Mouse (Mus musculus): ENCODE data around the gene Serpina3b.
"Not testable (repeated sequence)": the region's sequence is repeated elsewhere in the genome, so short reads cannot be mapped to it uniquely, and the experiment has no call there.

The Serpina3b gene

DNA sequence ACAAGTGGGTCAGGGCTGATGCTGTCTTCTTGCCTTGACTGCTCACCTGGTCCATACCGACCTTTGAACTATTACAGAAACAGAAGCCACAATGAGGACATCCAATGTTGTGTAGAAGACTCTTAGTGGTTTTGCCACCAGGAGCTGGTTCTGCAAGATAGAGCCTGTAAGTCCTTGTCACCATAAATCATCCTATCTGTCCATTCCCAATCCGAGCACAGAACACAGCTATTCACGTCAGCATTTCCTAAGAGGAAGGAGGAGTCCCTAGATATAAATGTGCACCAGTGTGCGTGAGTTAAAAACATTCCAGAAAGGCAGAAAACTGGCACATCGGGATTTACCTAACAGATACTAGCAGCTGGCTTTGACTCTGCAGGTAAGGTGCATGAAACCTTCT, at the start of gene Serpina3b:
Serpina3b (plus strand) TSS at position 301 of the 400 bp plus-strand sequence.
- no peak for DNase-seq (ENCODE audit: low spot score in 2 of 2)

- DNase-seq (ENCODE audit: low spot score in 2 of 2), result no peak
These were observed 37.7 kb upstream of the Serpina3b start for GRCm38 (mm10) chr12:104090119-104090518.

- DNase-seq (ENCODE audit: low spot score in 2 of 2), result no peak
These were observed 36.5 kb upstream of the Serpina3b start for GRCm38 (mm10) chr12:104091303-104091702.

- DNase-seq (ENCODE audit: low spot score in 2 of 2), result no peak
These were observed 27.0 kb upstream of the Serpina3b start, which contains the start of gene Serpina5 for GRCm38 (mm10) chr12:104100768-104101167. Gene Serpina5 (plus strand): TSS chr12:104101113.

- no peak for DNase-seq (ENCODE audit: low spot score in 2 of 2)
These were observed 21.9 kb upstream of the Serpina3b start for GRCm38 (mm10) chr12:104105847-104106246.

DNA sequence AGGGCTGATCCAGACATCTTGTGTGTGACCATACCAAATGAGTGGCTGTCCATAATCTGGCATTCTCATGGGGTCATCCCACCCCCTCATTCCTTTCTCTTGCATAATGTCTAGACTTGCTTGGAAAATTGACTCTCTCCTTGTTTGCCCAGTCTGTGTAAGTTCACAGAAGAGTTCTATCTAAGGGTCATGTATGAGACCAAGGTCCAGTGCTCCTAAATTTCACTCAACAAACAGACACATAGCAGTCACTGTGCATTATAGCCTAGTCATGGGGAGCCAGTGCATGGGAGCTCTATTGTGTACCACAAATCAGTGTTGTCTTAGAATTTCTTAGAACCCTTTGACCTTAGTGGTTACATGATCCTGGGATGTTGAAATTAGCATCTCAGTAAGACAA, 20.9 kb upstream of the Serpina3b start:
- DNase-seq (ENCODE audit: low spot score in 2 of 2), result no peak

GRCm38 (mm10) chr12:104108507-104108906, 19.3 kb upstream of the Serpina3b start:
- no peak for DNase-seq (ENCODE audit: low spot score in 2 of 2)

DNA sequence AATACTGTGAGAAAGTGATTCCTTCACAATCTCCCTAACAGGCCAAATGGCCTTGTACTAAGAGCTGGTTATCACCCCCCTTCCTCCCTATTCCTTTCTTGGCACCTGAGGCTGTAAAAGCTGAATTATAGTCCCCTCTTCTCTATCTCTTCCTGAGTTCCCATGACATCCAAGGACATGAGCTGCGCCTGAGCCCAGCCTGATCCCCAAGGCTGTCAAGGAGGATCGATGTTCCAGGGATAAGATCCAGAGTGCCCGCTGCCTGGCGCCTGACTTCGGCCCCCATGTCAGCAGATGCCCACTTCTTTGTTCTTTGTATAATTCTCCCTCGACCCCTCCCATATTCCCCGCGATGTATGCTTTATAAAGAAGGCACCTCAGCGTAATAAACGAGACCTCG, 15.5 kb upstream of the Serpina3b start, which contains the start of gene Serpina3a:
Serpina3a (plus strand) TSS at position 392 of the 400 bp plus-strand sequence.
- DNase-seq (ENCODE audit: low spot score in 2 of 2), result not testable (repeated sequence)

GRCm38 (mm10) chr12:104114921-104115579, 12.7 kb upstream of the Serpina3b start:
- no peak for DNase-seq (ENCODE audit: low spot score in 2 of 2)

GRCm38 (mm10) chr12:104123097-104123496, 4.7 kb upstream of the Serpina3b start:
- no peak for DNase-seq (ENCODE audit: low spot score in 2 of 2)

GRCm38 (mm10) chr12:104123996-104124395, 3.8 kb upstream of the Serpina3b start:
- no peak for DNase-seq (ENCODE audit: low spot score in 2 of 2)

- DNase-seq (ENCODE audit: low spot score in 2 of 2), result no peak
These were observed 2.7 kb upstream of the Serpina3b start for GRCm38 (mm10) chr12:104125021-104125560.

DNA sequence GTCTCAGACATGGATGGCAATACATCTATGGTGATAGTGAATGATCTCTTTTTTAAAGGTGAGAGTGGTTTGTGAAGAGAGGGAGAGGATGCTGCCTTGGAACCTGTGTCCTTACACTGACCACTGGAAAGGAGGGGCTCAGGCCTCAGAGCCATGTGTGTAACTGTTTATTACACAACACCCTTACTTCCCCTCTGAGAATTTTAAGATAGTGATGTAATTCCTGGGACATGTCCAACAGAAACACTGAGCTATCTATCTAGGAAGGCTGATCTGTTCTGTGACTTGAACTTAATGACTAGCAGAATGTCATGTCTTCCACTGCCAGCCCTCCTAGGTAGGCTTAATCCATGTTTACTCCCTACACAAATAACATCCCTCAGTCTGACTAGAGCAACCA, 3.2 kb downstream of the Serpina3b start:
- DNase-seq (ENCODE audit: low spot score in 2 of 2), result no peak

DNA sequence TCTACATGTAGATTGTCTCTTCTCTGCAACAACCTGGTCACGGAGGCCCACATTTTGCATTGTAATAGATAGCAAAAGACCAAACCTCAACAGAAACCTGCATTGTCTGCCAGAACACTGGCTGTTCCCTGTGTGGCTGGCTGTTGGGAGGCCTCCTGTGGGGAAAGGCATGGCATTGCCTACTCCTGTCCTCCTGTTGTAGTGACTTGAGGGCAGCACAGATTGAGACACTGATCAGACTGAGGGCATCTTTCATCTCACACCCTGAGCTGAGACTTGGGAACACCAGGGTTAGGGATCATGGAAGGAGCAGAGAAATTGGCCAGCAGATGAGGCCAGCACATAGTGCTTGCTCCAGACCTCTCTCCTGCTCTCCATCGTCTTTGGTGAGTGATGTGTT, 10.4 kb downstream of the Serpina3b start:
- no peak for DNase-seq (ENCODE audit: low spot score in 2 of 2)

DNA sequence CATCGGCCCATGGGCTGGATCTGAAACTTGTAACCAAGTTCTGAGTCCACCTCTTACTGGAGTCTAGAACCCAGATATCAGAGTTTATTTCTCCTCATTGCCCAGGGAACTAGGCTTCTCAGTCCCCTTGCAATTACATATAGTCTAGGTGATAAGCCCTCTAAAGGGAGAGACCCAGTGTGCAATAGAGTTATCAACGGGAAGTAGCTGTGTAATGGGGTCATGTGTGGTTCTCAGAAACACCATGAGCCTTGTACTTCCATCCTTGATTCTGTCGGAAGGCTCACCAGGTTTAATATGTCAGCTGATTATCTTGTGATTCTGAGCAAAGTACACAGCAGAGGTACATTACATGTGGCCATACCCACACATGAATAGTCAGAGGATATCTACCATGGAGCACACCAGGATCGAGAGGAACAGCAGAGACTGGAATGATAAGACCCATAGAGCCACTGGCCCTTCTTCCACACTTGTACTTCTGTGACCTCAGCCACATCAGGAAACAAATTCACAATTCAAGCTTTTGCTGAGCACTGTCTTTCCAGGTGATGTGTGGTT, 12.8 kb downstream of the Serpina3b start:
- DNase-seq (ENCODE audit: low spot score in 2 of 2), result no peak

GRCm38 (mm10) chr12:104141506-104141905, 13.7 kb downstream of the Serpina3b start:
- no peak for DNase-seq (ENCODE audit: low spot score in 2 of 2)

DNA sequence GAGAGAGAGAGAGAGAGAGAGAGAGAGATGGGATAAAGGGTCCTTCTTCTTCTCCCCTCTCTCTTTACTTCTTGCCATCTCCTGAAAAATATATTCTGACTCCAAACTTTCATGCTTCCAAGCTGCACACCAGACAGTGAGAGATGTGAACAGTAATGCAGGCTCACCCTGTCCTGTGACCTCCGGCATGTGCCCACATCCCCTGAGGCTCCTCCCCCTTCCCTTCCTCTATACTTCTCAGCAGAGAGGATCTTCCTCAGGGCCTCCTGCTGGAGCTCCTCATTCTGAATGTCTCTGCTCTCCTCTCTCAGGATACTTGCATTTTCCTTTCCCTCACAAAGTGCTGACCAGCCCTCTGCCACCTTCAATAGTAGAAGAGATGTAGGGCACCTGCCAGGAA, 14.6 kb downstream of the Serpina3b start:
- no peak for DNase-seq (ENCODE audit: low spot score in 2 of 2)

- no peak for DNase-seq (ENCODE audit: low spot score in 2 of 2)
These were observed 15.5 kb downstream of the Serpina3b start for GRCm38 (mm10) chr12:104143286-104143685.

DNA sequence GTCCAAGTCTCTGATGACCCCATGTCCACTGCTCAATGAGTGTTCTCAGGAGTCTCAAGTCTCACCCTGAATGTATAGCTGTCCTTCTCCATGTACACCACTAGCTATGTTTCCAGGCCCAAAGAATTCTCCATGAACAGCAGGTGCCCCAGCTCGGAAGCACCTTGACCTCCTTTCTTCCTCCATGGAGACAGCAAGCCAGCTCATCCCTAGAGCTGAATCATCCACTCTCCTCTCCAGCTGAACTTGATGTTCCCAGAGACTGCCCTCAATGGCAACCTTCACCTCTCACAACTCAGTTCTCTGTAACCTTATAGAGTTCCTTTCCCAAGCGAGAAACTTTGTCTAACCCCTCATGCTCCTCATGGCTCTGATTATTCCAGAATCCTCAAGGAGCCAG, 17.8 kb downstream of the Serpina3b start:
- no peak for DNase-seq (ENCODE audit: low spot score in 2 of 2)

DNA sequence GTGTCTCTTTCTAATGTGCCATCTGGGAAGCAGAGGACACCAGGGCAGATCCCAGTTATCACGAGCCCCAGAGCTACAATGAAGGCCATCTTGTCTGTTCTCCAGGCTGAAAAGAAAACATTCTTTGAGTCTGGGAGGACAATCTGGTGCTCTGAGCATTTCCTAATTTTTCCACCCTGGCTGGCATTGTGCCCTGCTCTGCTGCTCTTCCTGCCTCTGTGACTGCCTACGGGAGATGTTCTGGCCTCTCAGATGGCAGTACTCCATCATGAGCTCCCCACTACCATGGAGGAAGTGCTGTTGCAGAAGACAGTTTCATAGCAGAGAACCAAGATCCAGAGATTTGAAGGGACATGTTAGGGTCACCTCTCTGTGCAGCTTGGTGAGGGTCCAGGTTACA, 24.2 kb downstream of the Serpina3b start:
- DNase-seq (ENCODE audit: low spot score in 2 of 2), result no peak

DNA sequence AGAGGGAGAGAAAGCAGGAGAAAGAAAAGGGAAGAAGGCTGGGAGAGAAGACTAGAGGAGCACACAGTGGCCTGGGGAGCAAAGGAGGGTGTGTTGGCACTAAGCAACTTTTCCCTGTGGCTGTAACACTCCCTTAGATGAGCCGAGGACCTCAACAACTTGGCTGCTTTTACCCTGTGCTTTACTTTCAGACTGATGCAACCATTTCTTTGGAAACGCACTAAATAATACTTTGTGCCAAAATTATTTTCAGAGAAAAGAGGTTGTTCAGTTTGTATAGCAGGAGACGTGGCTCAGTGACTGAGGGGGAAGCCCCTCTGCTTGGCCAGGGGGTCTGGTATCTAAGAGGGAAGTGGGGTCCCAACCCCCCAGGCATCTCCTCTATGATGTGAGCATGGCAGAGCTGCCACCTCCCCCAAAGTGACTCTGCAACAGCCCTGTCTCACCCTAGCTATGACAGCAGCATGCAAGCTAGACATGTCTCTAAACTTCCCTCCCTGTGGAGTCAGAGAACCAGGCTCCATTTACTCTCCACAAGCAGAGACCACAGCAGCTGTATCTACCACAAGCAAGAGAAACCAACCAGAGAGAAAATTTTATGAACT, 25.3 kb downstream of the Serpina3b start:
- DNase-seq (ENCODE audit: low spot score in 2 of 2), result no peak

- DNase-seq (ENCODE audit: low spot score in 2 of 2), result no peak
These were observed 25.9 kb downstream of the Serpina3b start, which contains the start of gene Serpina3c for GRCm38 (mm10) chr12:104153656-104154055. Gene Serpina3c (minus strand): TSS chr12:104153870.

DNA sequence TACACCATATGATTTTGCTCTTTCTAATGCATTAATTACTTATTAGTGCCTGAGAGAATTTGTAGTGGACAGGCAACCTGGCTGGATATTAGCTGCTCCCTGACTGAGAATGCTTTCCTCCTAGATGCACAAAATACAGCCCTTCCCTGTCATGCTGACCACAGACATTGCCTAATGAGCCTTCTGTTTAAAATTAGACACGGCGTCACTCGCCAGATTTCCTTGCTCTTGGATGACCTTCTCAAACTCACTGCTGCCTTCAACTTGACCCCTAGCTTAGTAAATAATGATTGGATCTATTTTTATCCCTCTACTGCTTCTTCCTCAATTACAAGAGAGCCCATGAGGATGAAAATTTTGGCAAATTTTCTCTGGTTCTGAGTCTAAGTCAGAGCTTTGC, 47.0 kb downstream of the Serpina3b start:
- DNase-seq (ENCODE audit: low spot score in 2 of 2), result no peak

All from frontal cortex, postnatal 25 days (tissue).